Mouse (Mus musculus): Measurements from ENCODE around the gene Ano6.

- TF ChIP-seq EP300 (IDR thresholded peaks at IDR 0.05) (no peak), CTCF (IDR thresholded peaks at IDR 0.05) (no peak; the same call in 1 of the 2 replicates)
These were observed 116.2 kb downstream of the Ano6 start for GRCm38 (mm10) chr15:95906891-95907290.
